Mouse (Mus musculus): ENCODE data around the gene Sec16b. TPM values are rescaled to one million over a fixed set of nuclear protein-coding genes. Genes with fewer than 3 reads are reported as not detected.

Gene Sec16b
- polyA plus RNA-seq, 1 experiment from 2014 or later = 14.9 TPM

- no peaks in the 10 kb centered on the region for H3K4me1 ChIP-seq (ENCODE audit: insufficient read depth)
- no peak overlapping the region for H3K4me3 ChIP-seq (ENCODE audit: low read depth, low read length)
- no peaks in the 10 kb centered on the region for H3K36me3 ChIP-seq (replicated peaks; ENCODE audit: insufficient read depth, low read length)
- no peak for ATAC-seq
- H3K9ac ChIP-seq (replicated peaks) = no peak overlapping the region
- H3K4me2 ChIP-seq (ENCODE audit: low read depth, low read length) = no peak overlapping the region
- no peaks in the 10 kb centered on the region for H3K27me3 ChIP-seq (ENCODE audit: insufficient read depth, low read length)
- TF ChIP-seq CTCF (IDR thresholded peaks at IDR 0.05; ENCODE audit: low read depth) = peak; percentile 59
- no peak for TF ChIP-seq EP300 (IDR thresholded peaks at IDR 0.05; ENCODE audit: low read depth)
- peak; percentile 46 for DNase-seq
- H3K27ac ChIP-seq (ENCODE audit: low read depth) = no peak overlapping the region
- WGBS (ENCODE audit: insufficient replicate concordance) = 72% methylated on average over 3 of the region's 3 CpGs
- no peaks in the 10 kb centered on the region for H3K9me3 ChIP-seq (ENCODE audit: low read length)
Measured at GRCm38 (mm10) chr1:157465194-157465593, 41.3 kb upstream of the Sec16b start.

GRCm38 (mm10) chr1:157467866-157468265, 38.7 kb upstream of the Sec16b start:
- ATAC-seq (no peak), DNase-seq (no peak)
- Histone ChIP-seq H3K9ac (replicated peaks) (no peak overlapping the region), H3K27me3 (ENCODE audit: insufficient read depth, low read length) (no peaks in the 10 kb centered on the region), H3K9me3 (ENCODE audit: low read length) (no peaks in the 10 kb centered on the region), H3K4me3 (ENCODE audit: low read depth, low read length) (no peak overlapping the region), H3K4me2 (ENCODE audit: low read depth, low read length) (no peak overlapping the region), H3K4me1 (ENCODE audit: insufficient read depth) (no peaks in the 10 kb centered on the region), H3K36me3 (replicated peaks; ENCODE audit: insufficient read depth, low read length) (no peaks in the 10 kb centered on the region), H3K27ac (ENCODE audit: low read depth) (no peak overlapping the region)
- 85% methylated on average over 8 of the region's 8 CpGs for WGBS (ENCODE audit: insufficient replicate concordance)
- no peak for TF ChIP-seq EP300 (IDR thresholded peaks at IDR 0.05; ENCODE audit: low read depth)
- no peak for TF ChIP-seq CTCF (IDR thresholded peaks at IDR 0.05; ENCODE audit: low read depth)

- DNase-seq (no peak), ATAC-seq (no peak)
- Histone ChIP-seq H3K36me3 (replicated peaks; ENCODE audit: insufficient read depth, low read length) (no peaks in the 10 kb centered on the region), H3K9ac (replicated peaks) (no peak overlapping the region), H3K4me1 (ENCODE audit: insufficient read depth) (no peaks in the 10 kb centered on the region), H3K9me3 (ENCODE audit: low read length) (no peaks in the 10 kb centered on the region), H3K4me3 (ENCODE audit: low read depth, low read length) (no peak overlapping the region), H3K4me2 (ENCODE audit: low read depth, low read length) (no peak overlapping the region), H3K27ac (ENCODE audit: low read depth) (no peak overlapping the region), H3K27me3 (ENCODE audit: insufficient read depth, low read length) (no peaks in the 10 kb centered on the region)
- 86% methylated on average over 9 of the region's 9 CpGs for WGBS (ENCODE audit: insufficient replicate concordance)
- TF ChIP-seq EP300 (IDR thresholded peaks at IDR 0.05; ENCODE audit: low read depth) (no peak), CTCF (IDR thresholded peaks at IDR 0.05; ENCODE audit: low read depth) (no peak)
Measured at GRCm38 (mm10) chr1:157470761-157471386, 35.7 kb upstream of the Sec16b start.

GRCm38 (mm10) chr1:157472716-157473115, 33.8 kb upstream of the Sec16b start:
- TF ChIP-seq EP300 (IDR thresholded peaks at IDR 0.05; ENCODE audit: low read depth) = no peak
- no peak for TF ChIP-seq CTCF (IDR thresholded peaks at IDR 0.05; ENCODE audit: low read depth)
- Histone ChIP-seq H3K4me3 (ENCODE audit: low read depth, low read length) (no peak overlapping the region), H3K27me3 (ENCODE audit: insufficient read depth, low read length) (no peaks in the 10 kb centered on the region), H3K9ac (replicated peaks) (no peak overlapping the region), H3K9me3 (ENCODE audit: low read length) (no peaks in the 10 kb centered on the region), H3K4me1 (ENCODE audit: insufficient read depth) (no peaks in the 10 kb centered on the region), H3K4me2 (ENCODE audit: low read depth, low read length) (no peak overlapping the region), H3K27ac (ENCODE audit: low read depth) (no peak overlapping the region), H3K36me3 (replicated peaks; ENCODE audit: insufficient read depth, low read length) (no peaks in the 10 kb centered on the region)
- ATAC-seq = no peak
- 85% methylated on average over 7 of the region's 7 CpGs for WGBS (ENCODE audit: insufficient replicate concordance)
- DNase-seq = no peak

GRCm38 (mm10) chr1:157474865-157475264, 31.7 kb upstream of the Sec16b start:
- no peaks in the 10 kb centered on the region for H3K27me3 ChIP-seq (ENCODE audit: insufficient read depth, low read length)
- WGBS (ENCODE audit: insufficient replicate concordance) = 71% methylated on average over 8 of the region's 8 CpGs
- no peak overlapping the region for H3K9ac ChIP-seq (replicated peaks)
- H3K27ac ChIP-seq (ENCODE audit: low read depth) = no peak overlapping the region
- TF ChIP-seq EP300 (IDR thresholded peaks at IDR 0.05; ENCODE audit: low read depth) (no peak), CTCF (IDR thresholded peaks at IDR 0.05; ENCODE audit: low read depth) (no peak)
- no peaks in the 10 kb centered on the region for H3K9me3 ChIP-seq (ENCODE audit: low read length)
- no peak overlapping the region for H3K4me2 ChIP-seq (ENCODE audit: low read depth, low read length)
- DNase-seq (no peak), ATAC-seq (no peak)
- H3K36me3 ChIP-seq (replicated peaks; ENCODE audit: insufficient read depth, low read length) = no peaks in the 10 kb centered on the region
- no peaks in the 10 kb centered on the region for H3K4me1 ChIP-seq (ENCODE audit: insufficient read depth)
- H3K4me3 ChIP-seq (ENCODE audit: low read depth, low read length) = no peak overlapping the region

- no peak overlapping the region for H3K4me2 ChIP-seq (ENCODE audit: low read depth, low read length)
- no peaks in the 10 kb centered on the region for H3K9me3 ChIP-seq (ENCODE audit: low read length)
- no peak for ATAC-seq
- no peak for TF ChIP-seq CTCF (IDR thresholded peaks at IDR 0.05; ENCODE audit: low read depth)
- no peak for TF ChIP-seq EP300 (IDR thresholded peaks at IDR 0.05; ENCODE audit: low read depth)
- WGBS (ENCODE audit: insufficient replicate concordance) = 80% methylated on average over 2 of the region's 2 CpGs
- no peaks in the 10 kb centered on the region for H3K4me1 ChIP-seq (ENCODE audit: insufficient read depth)
- H3K36me3 ChIP-seq (replicated peaks; ENCODE audit: insufficient read depth, low read length) = no peaks in the 10 kb centered on the region
- no peaks in the 10 kb centered on the region for H3K27me3 ChIP-seq (ENCODE audit: insufficient read depth, low read length)
- DNase-seq = no peak
- H3K9ac ChIP-seq (replicated peaks) = no peak overlapping the region
- no peak overlapping the region for H3K27ac ChIP-seq (ENCODE audit: low read depth)
- no peak overlapping the region for H3K4me3 ChIP-seq (ENCODE audit: low read depth, low read length)
Measured at GRCm38 (mm10) chr1:157476231-157476630, 30.3 kb upstream of the Sec16b start.
